Mouse (Mus musculus) MN1 (cell line): ENCODE data around the gene P3h1.

ENCODE experiments used
- DNase-seq: peaks from one replicate; pipeline ENCODE4 v3.0.0-alpha.2; 2016; ENCODE audit warnings: low spot score

P3h1 gene

GRCm38 (mm10) chr4:119238661-119239060 is 5.9 kb downstream of the P3h1 start:
- no peak for DNase-seq

GRCm38 (mm10) chr4:119239181-119239682 is 6.5 kb downstream of the P3h1 start:
- DNase-seq = peak; percentile 65

- DNase-seq = no peak
Measured at GRCm38 (mm10) chr4:119241664-119242063, 8.9 kb downstream of the P3h1 start.

GRCm38 (mm10) chr4:119242571-119242970 is 9.9 kb downstream of the P3h1 start:
- DNase-seq = no peak

GRCm38 (mm10) chr4:119244468-119245240 is 11.9 kb downstream of the P3h1 start:
- DNase-seq = no peak

- peak; percentile 14 for DNase-seq
Measured at GRCm38 (mm10) chr4:119245556-119245955, 12.8 kb downstream of the P3h1 start.

GRCm38 (mm10) chr4:119245961-119246360 is 13.2 kb downstream of the P3h1 start:
- no peak for DNase-seq

- DNase-seq = no peak
Measured at GRCm38 (mm10) chr4:119246688-119247225, 14.0 kb downstream of the P3h1 start.

GRCm38 (mm10) chr4:119247462-119248235 is 14.9 kb downstream of the P3h1 start:
- DNase-seq = peak; percentile 49

- no peak for DNase-seq
Measured at GRCm38 (mm10) chr4:119248407-119248965, 15.8 kb downstream of the P3h1 start.

GRCm38 (mm10) chr4:119252025-119252808 is 19.5 kb downstream of the P3h1 start:
- no peak for DNase-seq

- DNase-seq = no peak
Measured at GRCm38 (mm10) chr4:119254012-119254618, 21.4 kb downstream of the P3h1 start.

GRCm38 (mm10) chr4:119255351-119255750 is 22.6 kb downstream of the P3h1 start, which contains the start of gene Cldn19:
Gene Cldn19, plus strand, starts transcription at chr4:119255414.
- DNase-seq = no peak

- no peak for DNase-seq
Measured at GRCm38 (mm10) chr4:119257083-119257482, 24.4 kb downstream of the P3h1 start.

GRCm38 (mm10) chr4:119259344-119260254 is 26.9 kb downstream of the P3h1 start:
- DNase-seq = no peak

- DNase-seq = no peak
Measured at GRCm38 (mm10) chr4:119261087-119261713, 28.5 kb downstream of the P3h1 start.

- DNase-seq = no peak
Measured at GRCm38 (mm10) chr4:119262483-119262882, 29.8 kb downstream of the P3h1 start.

GRCm38 (mm10) chr4:119263459-119263858 is 30.7 kb downstream of the P3h1 start:
- no peak for DNase-seq

GRCm38 (mm10) chr4:119266606-119267005 is 33.9 kb downstream of the P3h1 start:
- no peak for DNase-seq

GRCm38 (mm10) chr4:119274627-119275026 is 41.9 kb downstream of the P3h1 start:
- peak; percentile 47 for DNase-seq
